Mouse (Mus musculus) thymus, postnatal 14 days (tissue): ENCODE results near the gene Zfp445.

ENCODE experiments used
- DNase-seq: peaks from one replicate; pipeline ENCODE4 v3.0.0; 2021

Gene Zfp445

GRCm38 (mm10) chr9:122829826-122830380 lies 35.9 kb downstream of the Zfp445 start:
- no peak for DNase-seq

- no peak for DNase-seq
Measured at GRCm38 (mm10) chr9:122826743-122827142, 39.1 kb downstream of the Zfp445 start.

DNA sequence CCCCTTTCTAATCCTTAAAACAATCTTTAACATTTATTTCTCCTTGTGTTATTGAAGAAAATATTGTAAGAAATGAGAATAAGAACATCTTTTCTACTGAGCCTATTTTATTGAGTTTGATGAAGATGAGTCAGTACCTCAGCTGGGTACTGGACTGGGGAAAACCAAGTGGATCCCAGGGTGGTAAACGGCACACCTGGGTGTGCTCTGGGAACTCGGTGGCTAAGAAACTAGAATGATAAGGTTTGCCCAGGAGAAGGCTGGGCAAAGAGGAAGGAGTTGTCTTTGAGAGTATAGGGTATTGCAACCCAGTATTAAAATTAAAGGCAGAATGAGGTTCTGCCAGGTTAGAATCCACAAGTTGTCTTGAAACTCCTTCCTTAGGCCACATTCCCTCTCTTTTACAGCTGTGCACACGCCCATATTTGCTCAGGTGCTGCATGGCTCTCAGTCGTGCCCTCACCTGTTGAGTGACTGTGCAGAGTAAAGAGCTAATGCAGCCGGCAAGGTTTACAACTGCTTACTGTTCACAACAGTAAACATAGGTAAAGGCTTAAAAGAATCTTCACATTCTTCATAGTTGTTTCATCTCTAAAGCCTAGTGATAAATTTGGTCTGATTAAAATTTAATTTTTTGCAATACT lies 42.3 kb downstream of the Zfp445 start:
- no peak for DNase-seq

GRCm38 (mm10) chr9:122815239-122815851 lies 50.5 kb downstream of the Zfp445 start:
- DNase-seq: no peak

DNA sequence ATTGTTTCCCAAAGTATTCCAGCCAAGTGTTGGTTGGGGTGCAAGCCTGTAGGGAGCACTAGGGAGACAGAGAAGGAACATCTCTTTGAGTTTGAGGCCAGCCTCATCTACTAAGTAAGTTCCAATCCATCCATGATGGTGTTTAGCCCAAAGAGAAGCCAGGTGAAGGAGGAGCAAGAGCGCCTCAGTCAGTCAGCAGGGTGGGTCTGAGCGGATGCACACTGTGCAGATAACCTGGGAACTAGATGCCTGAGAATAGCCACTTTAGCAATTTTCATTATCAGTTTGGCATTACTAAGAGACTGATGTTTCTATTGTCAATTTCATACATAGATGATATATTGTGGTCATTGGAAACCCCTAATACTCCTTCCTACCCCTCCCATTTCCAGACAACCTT lies 51.0 kb downstream of the Zfp445 start:
- DNase-seq: no peak

DNA sequence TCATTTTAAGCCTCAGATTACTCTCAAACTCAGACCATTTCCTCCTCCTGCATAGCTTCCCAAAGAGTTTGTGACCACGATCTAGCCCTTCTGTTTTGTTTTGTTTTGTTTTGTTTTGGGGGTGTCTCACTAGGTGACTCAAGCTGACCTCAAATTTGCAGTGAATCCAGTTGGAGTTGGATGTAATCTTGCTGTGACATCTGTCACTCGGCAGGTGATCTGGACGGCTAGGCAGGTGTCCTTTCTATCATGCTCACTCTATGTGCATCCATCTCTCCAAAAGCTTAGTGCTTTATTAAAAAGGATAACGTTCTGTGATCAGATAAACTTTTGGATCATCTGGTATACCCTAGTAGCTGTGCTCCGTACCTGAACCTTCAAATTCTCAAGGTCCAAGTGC lies 53.4 kb downstream of the Zfp445 start:
- DNase-seq: no peak

- DNase-seq: no peak
Measured at GRCm38 (mm10) chr9:122810212-122810611, 55.6 kb downstream of the Zfp445 start.

DNA sequence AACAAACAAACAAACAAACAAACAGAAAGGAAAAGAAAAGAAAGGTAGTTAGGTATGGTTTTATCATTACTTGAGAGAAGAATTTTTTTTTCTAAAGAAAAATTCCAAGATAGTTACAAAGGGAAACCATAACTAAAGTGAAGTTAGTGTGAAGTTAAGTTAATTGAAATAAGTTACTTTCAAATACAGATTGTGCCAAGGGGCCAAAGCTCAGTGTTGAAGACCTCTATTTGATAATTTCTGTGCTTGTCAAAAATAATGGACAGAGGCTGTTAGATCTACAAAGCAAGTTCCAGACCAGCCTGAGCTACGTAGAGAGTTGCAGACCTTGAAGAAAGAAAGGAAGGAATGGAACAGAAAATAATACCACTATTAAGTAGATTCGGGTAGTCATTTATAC lies 58.6 kb downstream of the Zfp445 start:
- DNase-seq: no peak

- no peak for DNase-seq
Measured at GRCm38 (mm10) chr9:122805845-122806341, 59.9 kb downstream of the Zfp445 start.

DNA sequence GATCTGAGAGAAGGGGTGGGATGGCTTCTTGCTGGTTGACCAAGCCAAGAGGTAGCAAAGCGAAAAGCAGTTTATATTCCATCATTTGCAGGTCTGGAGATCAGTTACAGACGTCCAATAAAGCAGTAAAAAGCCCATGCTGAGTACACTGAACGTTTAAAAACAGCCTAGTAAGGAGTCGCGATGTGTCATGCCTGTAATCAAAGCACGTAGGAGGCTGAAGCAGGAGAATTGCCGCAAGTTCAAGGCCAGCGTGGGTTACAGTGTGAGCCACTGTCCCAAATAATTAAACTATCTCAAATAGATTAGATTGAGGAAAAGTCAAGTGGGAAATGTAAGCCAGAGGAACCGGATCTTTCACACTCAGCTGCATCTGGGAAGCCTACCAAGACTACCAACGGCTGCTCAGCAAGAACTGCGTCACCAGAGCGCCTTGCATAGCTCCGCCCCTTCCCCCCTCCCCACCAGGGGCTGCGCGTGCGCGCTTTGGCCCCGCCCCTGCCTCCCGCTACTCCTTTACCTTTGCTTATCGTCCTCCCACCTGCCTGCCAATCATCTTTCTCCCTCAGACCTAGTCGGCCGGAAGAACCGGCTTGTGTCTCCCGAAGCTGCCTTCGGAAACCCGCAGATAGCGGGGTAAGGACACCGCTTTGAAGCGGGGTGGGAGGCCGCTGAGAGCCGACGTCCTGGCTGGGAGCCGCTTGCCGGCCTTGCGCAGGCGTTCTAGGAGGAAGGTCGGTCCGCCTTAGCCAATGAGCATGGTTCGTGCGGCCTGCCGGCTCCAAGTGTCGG lies 60.6 kb downstream of the Zfp445 start, which contains the start of gene Tcaim:
TSS of gene Tcaim (plus strand) at position 487 of the 792 bp plus-strand sequence.
- peak; percentile 96 for DNase-seq
